Mouse (Mus musculus) small intestine, adult 2 months (tissue): ENCODE results near the gene Ankle2.

Experiments used
- CTCF ChIP-seq: fragments of 200-500 bp; IDR thresholded peaks from 2 replicates; pipeline ENCODE4 v1.5.1; 2012; ENCODE audit warnings: low read depth, mild to moderate bottlenecking, control low read depth, inconsistent platforms, low read length, moderate library complexity, mixed read lengths; ENCODE audit not compliant: insufficient replicate concordance, insufficient read length; ENCODE audit errors: extremely low read depth
- POLR2A ChIP-seq: fragments of 200-500 bp; IDR thresholded peaks from 2 replicates; pipeline ENCODE4 v1.6.1; 2012; ENCODE audit warnings: low read depth, mild to moderate bottlenecking, control low read depth, inconsistent platforms, low read length, moderate library complexity

GRCm38 (mm10) chr5:110285770-110286445 lies 55.1 kb downstream of the Ankle2 start, which contains the start of the genes Pxmp2 and Pole:
- TF ChIP-seq POLR2A (peak; percentile 62; the same call in 1 of the 2 replicates), CTCF (no peak)
